Mouse (Mus musculus) myocyte (in vitro differentiated cells): ENCODE data around the gene Robo3.

Experiments
- CEBPB ChIP-seq: IDR thresholded peaks from 2 replicates; pipeline ENCODE4 v1.6.1; 2011; ENCODE audit warnings: mild to moderate bottlenecking, moderate library complexity; ENCODE audit not compliant: poor library complexity, insufficient read depth, severe bottlenecking
- E2F4 ChIP-seq: IDR thresholded peaks from one replicate; pipeline ENCODE4 v1.6.1; 2011; ENCODE audit warnings: mild to moderate bottlenecking, control low read depth, moderate library complexity; ENCODE audit not compliant: insufficient read depth
- MAX ChIP-seq: IDR thresholded peaks from one replicate; pipeline ENCODE4 v1.6.1; 2011; ENCODE audit warnings: low read depth, mild to moderate bottlenecking, control low read depth
- MYOD1 ChIP-seq, 3 experiments: IDR thresholded peaks; one replicate each; pipeline ENCODE4 v1.6.1; 2011; ENCODE audit warnings: control low read depth in 2 of 3, low read depth in 2 of 3, mild to moderate bottlenecking in 2 of 3, moderate library complexity in 1 of 3; ENCODE audit not compliant: insufficient read length in 2 of 3, control insufficient read depth in 1 of 3
- MYOG ChIP-seq, 3 experiments: IDR thresholded peaks; one replicate each; pipeline ENCODE4 v1.6.1; 2011; ENCODE audit warnings: control low read depth in 2 of 3, low read depth in 2 of 3, mild to moderate bottlenecking in 2 of 3; ENCODE audit not compliant: insufficient read length in 2 of 3, control insufficient read depth in 1 of 3, insufficient read depth in 1 of 3
- POLR2A ChIP-seq: IDR thresholded peaks from one replicate; pipeline ENCODE4 v1.6.1; 2011; ENCODE audit warnings: low read depth, mild to moderate bottlenecking, control low read depth, moderate library complexity; ENCODE audit not compliant: insufficient read length
- POLR2AphosphoS2 ChIP-seq: IDR thresholded peaks from one replicate; pipeline ENCODE4 v1.6.1; 2011; ENCODE audit warnings: low read depth, control low read depth; ENCODE audit not compliant: insufficient read length
- REST ChIP-seq: IDR thresholded peaks from one replicate; pipeline ENCODE4 v1.6.1; 2011; ENCODE audit warnings: mild to moderate bottlenecking, control low read depth, moderate library complexity; ENCODE audit not compliant: insufficient read depth, insufficient read length
- SRF ChIP-seq: IDR thresholded peaks from one replicate; pipeline ENCODE4 v1.6.1; 2011; ENCODE audit warnings: low read depth; ENCODE audit not compliant: control insufficient read depth, insufficient read length
- TCF12 ChIP-seq: IDR thresholded peaks from one replicate; pipeline ENCODE4 v1.6.1; 2011; ENCODE audit warnings: mild to moderate bottlenecking, control low read depth; ENCODE audit not compliant: poor library complexity, insufficient read depth, severe bottlenecking
- TCF3 ChIP-seq: IDR thresholded peaks from one replicate; pipeline ENCODE4 v1.6.1; 2011; ENCODE audit warnings: low read depth, control low read depth; ENCODE audit not compliant: insufficient read length
- USF1 ChIP-seq: IDR thresholded peaks from one replicate; pipeline ENCODE4 v1.6.1; 2011; ENCODE audit warnings: low read depth, mild to moderate bottlenecking, control low read depth, moderate library complexity

- no peak for TF ChIP-seq E2F4
- TF ChIP-seq POLR2A, result no peak
- TF ChIP-seq POLR2AphosphoS2, result no peak
- TF ChIP-seq MYOG (IDR thresholded peaks at IDR 0.05; ENCODE audit: control insufficient read depth in 1 of 3, insufficient read depth in 1 of 3, insufficient read length in 2 of 3, low read depth in 2 of 3), result no peak
- no peak for TF ChIP-seq MAX
- TF ChIP-seq REST, result no peak
- no peak for TF ChIP-seq USF1
- TF ChIP-seq TCF12, result no peak
- no peak for TF ChIP-seq CEBPB
- no peak for TF ChIP-seq MYOD1 (IDR thresholded peaks at IDR 0.05; ENCODE audit: control insufficient read depth in 1 of 3, insufficient read length in 2 of 3, low read depth in 2 of 3)
- no peak for TF ChIP-seq SRF
- no peak for TF ChIP-seq TCF3
Observed at GRCm38 (mm10) chr9:37402501-37402900, 30.5 kb downstream of the Robo3 start.
